Mouse (Mus musculus): ENCODE measurements around the gene Sorcs1. TPM values are rescaled to one million over a fixed set of nuclear protein-coding genes. Genes with fewer than 3 reads are reported as not detected.

The Sorcs1 gene
- polyA plus RNA-seq (2012; rRNA removed): 0.07 and 0.12 TPM in 2 replicates

- DNase-seq: no peak
- WGBS: 1% methylated on average over 91 of the region's 102 CpGs
- no peak for TF ChIP-seq CTCF (IDR thresholded peaks at IDR 0.05; ENCODE audit: insufficient read depth, low read length)
- no peak for TF ChIP-seq POLR2A (IDR thresholded peaks at IDR 0.05; ENCODE audit: borderline replicate concordance, extremely low read depth, low read depth, low read length)
- Histone ChIP-seq H3K4me1 (ENCODE audit: control insufficient read depth, insufficient read depth, low read length) (no peaks in the 10 kb centered on the region), H3K4me3 (replicated peaks; ENCODE audit: extremely low read depth, low read depth, low read length) (no peak within 1 kb of the TSS)
Observed at GRCm38 (mm10) chr19:50677903-50678896, at the start of gene Sorcs1. TSS of gene Sorcs1 (minus strand) at chr19:50678646.

GRCm38 (mm10) chr19:50683277-50683676 lies 4.8 kb upstream of the Sorcs1 start:
- TF ChIP-seq CTCF (IDR thresholded peaks at IDR 0.05; ENCODE audit: insufficient read depth, low read length) (no peak), POLR2A (IDR thresholded peaks at IDR 0.05; ENCODE audit: borderline replicate concordance, extremely low read depth, low read depth, low read length) (no peak)

GRCm38 (mm10) chr19:50678946-50679345 lies 500 bp upstream of the Sorcs1 start:
- 5% methylated on average over 2 of the region's 2 CpGs for WGBS

More at GRCm38 (mm10) chr19:50683277-50683676, 4.8 kb upstream of the Sorcs1 start:
- no peaks in the 10 kb centered on the region for H3K4me1 ChIP-seq (ENCODE audit: control insufficient read depth, insufficient read depth, low read length)
- no peak for DNase-seq
- no peak overlapping the region for H3K4me3 ChIP-seq (replicated peaks; ENCODE audit: extremely low read depth, low read depth, low read length)
- WGBS: 34% methylated on average over 2 of the region's 2 CpGs

DNA sequence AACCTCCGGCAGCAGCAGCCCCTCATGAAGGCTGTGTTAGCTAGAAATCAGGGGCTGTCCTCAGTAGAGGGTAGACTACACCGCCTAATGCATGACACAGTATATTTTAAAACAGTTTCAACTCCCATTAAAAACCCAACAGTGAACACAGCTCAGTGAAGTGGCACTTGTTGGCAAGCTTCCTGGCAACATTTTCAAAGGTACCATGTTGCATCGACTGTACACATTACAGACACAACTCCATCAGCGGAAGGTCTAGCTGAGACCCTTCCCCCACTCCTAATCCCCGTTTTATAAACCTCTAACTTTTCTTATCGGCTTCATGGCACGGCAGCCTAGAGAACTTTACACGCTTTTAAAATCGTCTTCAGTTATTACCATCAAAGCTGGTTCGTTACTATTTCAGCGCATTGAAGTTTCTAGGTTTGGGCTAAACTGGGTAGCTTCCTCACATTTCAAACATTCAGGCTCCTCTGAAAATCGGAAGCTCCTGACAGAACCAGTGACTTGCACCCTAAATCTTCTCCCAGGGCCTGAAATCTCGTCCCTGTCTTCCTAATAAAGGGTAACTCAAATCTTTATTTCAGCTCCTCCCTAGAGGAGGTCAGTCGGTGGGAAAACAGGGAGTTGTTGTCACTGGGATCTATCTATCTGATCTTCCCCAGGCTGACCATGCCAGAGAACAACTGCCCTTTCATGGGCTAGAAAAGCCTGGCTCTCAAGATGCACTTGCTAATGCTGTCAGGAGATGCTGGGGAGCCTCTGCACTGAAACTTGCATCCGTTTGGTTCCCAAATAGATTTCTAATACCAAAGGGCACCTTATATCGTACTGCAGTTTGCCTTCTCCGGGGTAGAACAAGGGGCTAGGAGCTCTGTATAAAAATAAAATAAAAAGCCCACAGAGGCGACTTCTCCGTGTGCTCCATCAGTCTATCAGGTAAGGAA lies 1.6 kb downstream of the Sorcs1 start:
- Histone ChIP-seq H3K4me1 (ENCODE audit: control insufficient read depth, insufficient read depth, low read length) (no peaks in the 10 kb centered on the region), H3K4me3 (replicated peaks; ENCODE audit: extremely low read depth, low read depth, low read length) (no peak overlapping the region)
- no peak for TF ChIP-seq CTCF (IDR thresholded peaks at IDR 0.05; ENCODE audit: insufficient read depth, low read length)
- TF ChIP-seq POLR2A (IDR thresholded peaks at IDR 0.05; ENCODE audit: borderline replicate concordance, extremely low read depth, low read depth, low read length): no peak
- no peak for DNase-seq
- 37% methylated on average over 19 of the region's 19 CpGs for WGBS

More at GRCm38 (mm10) chr19:50678946-50679345, 500 bp upstream of the Sorcs1 start:
- Histone ChIP-seq H3K4me3 (replicated peaks; ENCODE audit: extremely low read depth, low read depth, low read length) (no peak overlapping the region), H3K4me1 (ENCODE audit: control insufficient read depth, insufficient read depth, low read length) (no peaks in the 10 kb centered on the region)
- DNase-seq: no peak
- TF ChIP-seq POLR2A (IDR thresholded peaks at IDR 0.05; ENCODE audit: borderline replicate concordance, extremely low read depth, low read depth, low read length) (no peak), CTCF (IDR thresholded peaks at IDR 0.05; ENCODE audit: insufficient read depth, low read length) (no peak)

DNA sequence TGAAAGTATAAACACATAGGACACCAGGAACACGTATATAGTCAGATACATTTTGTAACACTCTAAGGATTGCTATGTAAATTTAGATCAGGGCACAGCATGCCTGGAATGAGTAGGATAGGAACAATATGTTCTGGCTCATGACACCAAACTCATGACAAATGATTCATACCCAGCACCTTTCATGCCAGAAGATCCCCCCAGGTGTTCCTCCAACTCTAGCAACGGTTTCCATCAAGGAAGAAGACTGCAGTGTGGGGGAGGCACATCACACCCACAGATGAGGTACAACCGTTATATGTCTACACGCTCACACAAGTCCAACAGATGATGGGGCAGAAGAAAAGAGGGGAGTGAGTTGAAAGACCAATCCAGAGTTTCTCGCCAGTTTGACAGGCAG lies 3.5 kb downstream of the Sorcs1 start:
- Histone ChIP-seq H3K4me1 (ENCODE audit: control insufficient read depth, insufficient read depth, low read length) (no peaks in the 10 kb centered on the region), H3K4me3 (replicated peaks; ENCODE audit: extremely low read depth, low read depth, low read length) (no peak overlapping the region)
- no peak for DNase-seq
- WGBS: 66% methylated on average over 5 of the region's 5 CpGs
- TF ChIP-seq CTCF (IDR thresholded peaks at IDR 0.05; ENCODE audit: insufficient read depth, low read length): no peak
- TF ChIP-seq POLR2A (IDR thresholded peaks at IDR 0.05; ENCODE audit: borderline replicate concordance, extremely low read depth, low read depth, low read length): no peak

GRCm38 (mm10) chr19:50667516-50667915 lies 10.9 kb downstream of the Sorcs1 start:
- Histone ChIP-seq H3K4me3 (replicated peaks; ENCODE audit: extremely low read depth, low read depth, low read length) (no peak overlapping the region), H3K4me1 (ENCODE audit: control insufficient read depth, insufficient read depth, low read length) (no peaks in the 10 kb centered on the region)
- DNase-seq: no peak
- 80% methylated on average over 8 of the region's 8 CpGs for WGBS
- TF ChIP-seq POLR2A (IDR thresholded peaks at IDR 0.05; ENCODE audit: borderline replicate concordance, extremely low read depth, low read depth, low read length) (no peak), CTCF (IDR thresholded peaks at IDR 0.05; ENCODE audit: insufficient read depth, low read length) (no peak)

- TF ChIP-seq CTCF (IDR thresholded peaks at IDR 0.05; ENCODE audit: insufficient read depth, low read length): no peak
- TF ChIP-seq POLR2A (IDR thresholded peaks at IDR 0.05; ENCODE audit: borderline replicate concordance, extremely low read depth, low read depth, low read length): no peak
- H3K4me1 ChIP-seq (ENCODE audit: control insufficient read depth, insufficient read depth, low read length): no peaks in the 10 kb centered on the region
- DNase-seq: no peak
- WGBS: 73% methylated on average over 1 of the region's 1 CpGs
- H3K4me3 ChIP-seq (replicated peaks; ENCODE audit: extremely low read depth, low read depth, low read length): no peak overlapping the region
Observed at GRCm38 (mm10) chr19:50664311-50664710, 14.1 kb downstream of the Sorcs1 start.

GRCm38 (mm10) chr19:50659144-50659543 lies 19.3 kb downstream of the Sorcs1 start:
- 54% methylated on average over 4 of the region's 4 CpGs for WGBS
- TF ChIP-seq POLR2A (IDR thresholded peaks at IDR 0.05; ENCODE audit: borderline replicate concordance, extremely low read depth, low read depth, low read length): no peak
- TF ChIP-seq CTCF (IDR thresholded peaks at IDR 0.05; ENCODE audit: insufficient read depth, low read length): no peak

DNA sequence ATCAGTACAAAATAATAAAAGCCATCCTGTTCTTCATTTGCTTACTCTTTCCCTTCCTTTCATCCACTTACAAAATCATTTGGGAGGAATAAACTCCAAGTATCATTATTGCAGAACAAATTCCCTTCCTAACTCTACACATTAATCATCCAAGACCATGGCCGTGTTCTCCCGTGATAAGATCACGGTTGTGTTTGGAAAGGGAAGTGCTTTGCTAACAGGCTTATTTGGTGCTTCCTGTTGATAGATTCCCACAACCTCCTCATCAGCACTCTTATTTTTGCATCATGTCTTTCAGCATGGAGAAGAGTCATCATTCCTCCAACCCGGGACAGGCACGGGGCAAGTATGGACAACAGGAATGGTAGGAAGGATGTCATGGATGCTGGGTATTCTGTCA lies 25.7 kb downstream of the Sorcs1 start:
- TF ChIP-seq POLR2A (IDR thresholded peaks at IDR 0.05; ENCODE audit: borderline replicate concordance, extremely low read depth, low read depth, low read length): no peak
- no peak for TF ChIP-seq CTCF (IDR thresholded peaks at IDR 0.05; ENCODE audit: insufficient read depth, low read length)
- Histone ChIP-seq H3K4me1 (ENCODE audit: control insufficient read depth, insufficient read depth, low read length) (no peaks in the 10 kb centered on the region), H3K4me3 (replicated peaks; ENCODE audit: extremely low read depth, low read depth, low read length) (no peak overlapping the region)
- WGBS: 20% methylated on average over 5 of the region's 5 CpGs
- DNase-seq: no peak

More at GRCm38 (mm10) chr19:50659144-50659543, 19.3 kb downstream of the Sorcs1 start:
- DNase-seq: no peak
- no peaks in the 10 kb centered on the region for H3K4me1 ChIP-seq (ENCODE audit: control insufficient read depth, insufficient read depth, low read length)
- H3K4me3 ChIP-seq (replicated peaks; ENCODE audit: extremely low read depth, low read depth, low read length): no peak overlapping the region

All from lung, adult 2 months (tissue).